Mouse (Mus musculus) spleen, adult 12 weeks (tissue): ENCODE data around the gene Olfr1137.

Experiments used
- DNase-seq: peaks from one replicate; pipeline ENCODE4 v3.0.0; 2022; ENCODE audit warnings: low spot score

Gene Olfr1137

GRCm38 (mm10) chr2:87713079-87713478 lies at the start of gene Olfr1137:
Olfr1137 (minus strand) TSS chr2:87713179.
- no peak for DNase-seq

- no peak for DNase-seq
Measured at GRCm38 (mm10) chr2:87753891-87754290, 40.9 kb upstream of the Olfr1137 start, which contains the start of gene Olfr1141. Olfr1141 (minus strand) TSS chr2:87753991.

GRCm38 (mm10) chr2:87743452-87743851 lies 30.5 kb upstream of the Olfr1137 start, which contains the start of gene Olfr1140:
Olfr1140 (plus strand) TSS chr2:87743752.
- no peak for DNase-seq

- DNase-seq: no peak
Measured at GRCm38 (mm10) chr2:87739878-87740277, 26.9 kb upstream of the Olfr1137 start, which contains the start of gene Olfr1138. Olfr1138 (minus strand) TSS chr2:87739978.

- DNase-seq: no peak
Measured at GRCm38 (mm10) chr2:87693847-87694246, 19.1 kb downstream of the Olfr1137 start, which contains the start of gene Olfr1136. Olfr1136 (minus strand) TSS chr2:87693947.

GRCm38 (mm10) chr2:87673564-87673963 lies 39.4 kb downstream of the Olfr1137 start, which contains the start of gene Olfr1135:
Olfr1135 (minus strand) TSS chr2:87673664.
- no peak for DNase-seq
